Mouse (Mus musculus): ENCODE results near the gene Npm1. TPM values are rescaled to one million over a fixed set of nuclear protein-coding genes. Genes with fewer than 3 reads are reported as not detected.

Npm1 gene
- polyA plus RNA-seq, 1 experiment from 2014 or later: 908 TPM

DNA sequence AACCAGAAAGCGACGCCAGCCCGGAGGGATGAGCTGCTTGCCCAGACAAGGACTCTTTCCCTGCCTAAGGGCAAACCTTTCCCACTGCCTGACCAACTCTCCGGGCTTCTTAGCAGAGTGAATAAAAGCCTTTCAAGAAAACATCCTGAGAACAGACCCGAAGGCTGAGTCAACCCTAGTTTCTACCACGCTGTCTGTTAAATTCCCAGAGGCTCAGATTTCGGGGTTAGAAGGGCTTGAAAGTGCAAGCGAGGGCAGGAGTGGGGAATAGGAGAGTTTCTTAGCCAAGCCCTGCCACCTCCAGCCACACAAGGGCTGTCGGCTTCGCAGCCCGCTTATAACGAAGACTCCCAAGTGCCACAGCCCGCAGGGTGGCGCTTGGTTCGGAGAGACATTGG, 36.1 kb upstream of the Npm1 start:
- ATAC-seq: no peak

GRCm38 (mm10) chr11:33198351-33199116, 35.5 kb upstream of the Npm1 start:
- ChIA-PET POLR2A (no interaction called here), CTCF (no interaction called here)
- peaks cover 29% of the 10 kb centered on the region for H3K27me3 ChIP-seq
- no peak for ATAC-seq
- in situ Hi-C loops (cut with MboI; ENCODE audit: low pct_unique_long_range_greater_than_20kb): no loop called here
- no peak for DNase-seq (ENCODE audit: low read depth, low spot score)
- no peak for TF ChIP-seq CTCF (IDR thresholded peaks at IDR 0.05)

More for the DNA sequence above, 36.1 kb upstream of the Npm1 start:
- ChIA-PET POLR2A (no interaction called here), CTCF (no interaction called here)
- no peak for TF ChIP-seq CTCF (IDR thresholded peaks at IDR 0.05)
- no peak for DNase-seq (ENCODE audit: low read depth, low spot score)
- in situ Hi-C loops (cut with MboI; ENCODE audit: low pct_unique_long_range_greater_than_20kb): no loop called here
- peaks cover 25% of the 10 kb centered on the region for H3K27me3 ChIP-seq

- ChIA-PET POLR2A (no interaction called here), CTCF (no interaction called here)
- ATAC-seq (no peak), DNase-seq (ENCODE audit: low read depth, low spot score) (no peak)
- in situ Hi-C loops (cut with MboI; ENCODE audit: low pct_unique_long_range_greater_than_20kb): no loop called here
- H3K27me3 ChIP-seq: peaks cover 30% of the 10 kb centered on the region
- no peak for TF ChIP-seq CTCF (IDR thresholded peaks at IDR 0.05)
Observed at GRCm38 (mm10) chr11:33197673-33198072, 34.7 kb upstream of the Npm1 start.

DNA sequence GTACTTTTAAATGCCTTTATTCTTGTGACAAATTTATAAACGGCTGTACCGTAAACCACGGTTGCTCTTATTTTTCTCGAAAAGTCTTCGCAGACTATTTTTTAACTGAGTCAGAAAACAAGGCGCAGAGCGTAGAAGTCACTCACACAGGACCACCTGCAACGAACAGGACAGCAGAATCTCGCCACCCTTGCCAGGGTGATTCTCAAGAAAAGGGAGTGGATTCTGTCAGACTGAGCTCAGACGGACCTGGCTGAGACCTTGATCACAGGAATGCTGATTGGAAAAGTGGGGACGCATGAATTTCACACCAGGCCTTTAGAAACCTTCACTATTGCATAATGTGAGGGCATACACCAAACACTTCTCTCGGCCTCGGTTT, 34.1 kb upstream of the Npm1 start:
- CTCF ChIA-PET: no interaction called here
- H3K27me3 ChIP-seq: peaks cover 31% of the 10 kb centered on the region

GRCm38 (mm10) chr11:33196447-33197132, 33.6 kb upstream of the Npm1 start:
- no peak for ATAC-seq
- ChIA-PET POLR2A (no interaction called here), CTCF (no interaction called here)
- no peak for TF ChIP-seq CTCF (IDR thresholded peaks at IDR 0.05)
- in situ Hi-C loops (cut with MboI; ENCODE audit: low pct_unique_long_range_greater_than_20kb): no loop called here
- H3K27me3 ChIP-seq: peaks cover 32% of the 10 kb centered on the region
- DNase-seq (ENCODE audit: low read depth, low spot score): no peak

More for the DNA sequence above, 34.1 kb upstream of the Npm1 start:
- TF ChIP-seq CTCF (IDR thresholded peaks at IDR 0.05): no peak
- no peak for DNase-seq (ENCODE audit: low read depth, low spot score)
- POLR2A ChIA-PET: no interaction called here
- in situ Hi-C loops (cut with MboI; ENCODE audit: low pct_unique_long_range_greater_than_20kb): no loop called here
- no peak for ATAC-seq

GRCm38 (mm10) chr11:33195531-33196446, 32.8 kb upstream of the Npm1 start:
- ATAC-seq: no peak
- in situ Hi-C loops (cut with MboI; ENCODE audit: low pct_unique_long_range_greater_than_20kb): no loop called here
- peaks cover 28% of the 10 kb centered on the region for H3K27me3 ChIP-seq
- POLR2A ChIA-PET: no interaction called here
- no peak for DNase-seq (ENCODE audit: low read depth, low spot score)
- CTCF ChIA-PET: no interaction called here
- no peak for TF ChIP-seq CTCF (IDR thresholded peaks at IDR 0.05)

DNA sequence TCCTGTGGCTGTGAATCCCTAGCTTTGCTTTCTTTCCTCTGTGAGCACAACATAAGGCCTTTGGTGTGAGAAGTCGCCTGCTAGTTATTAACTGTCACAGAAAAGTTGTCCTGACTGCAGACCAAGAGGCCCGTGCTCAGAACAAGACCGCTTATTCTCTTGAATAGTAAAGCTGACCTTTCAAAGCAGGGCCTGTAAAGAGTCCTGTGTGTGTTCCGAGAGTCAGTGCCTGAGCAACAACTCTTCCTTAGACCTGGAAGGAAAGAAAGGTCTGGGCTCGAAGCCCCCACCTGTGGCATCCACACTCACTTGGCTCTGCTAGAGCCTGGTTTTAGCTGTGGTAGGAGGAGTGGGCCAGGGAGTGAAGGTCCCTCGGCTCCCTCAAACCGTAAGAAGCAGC, 32.1 kb upstream of the Npm1 start:
- peaks cover 21% of the 10 kb centered on the region for H3K27me3 ChIP-seq
- DNase-seq (ENCODE audit: low read depth, low spot score) (no peak), ATAC-seq (no peak)
- CTCF ChIA-PET: no interaction called here
- POLR2A ChIA-PET: no interaction called here
- in situ Hi-C loops (cut with MboI; ENCODE audit: low pct_unique_long_range_greater_than_20kb): no loop called here
- TF ChIP-seq CTCF (IDR thresholded peaks at IDR 0.05): no peak

GRCm38 (mm10) chr11:33193695-33194094, 30.7 kb upstream of the Npm1 start:
- ChIA-PET CTCF (no interaction called here), POLR2A (interaction anchor here (0.7 to 0.8 kb wide), 2 partner anchors 11 to 14 kb away, joined by 3 to 7 read pairs; no protein-coding TSS in a partner anchor)
- no peak for ATAC-seq
- DNase-seq (ENCODE audit: low read depth, low spot score): no peak
- peaks cover 18% of the 10 kb centered on the region for H3K27me3 ChIP-seq
- in situ Hi-C loops (cut with MboI; ENCODE audit: low pct_unique_long_range_greater_than_20kb): no loop called here
- TF ChIP-seq CTCF (IDR thresholded peaks at IDR 0.05): no peak

- ATAC-seq (no peak), DNase-seq (ENCODE audit: low read depth, low spot score) (no peak)
- peaks cover 8% of the 10 kb centered on the region for H3K27me3 ChIP-seq
- POLR2A ChIA-PET: interaction anchor here (0.6 kb wide), 1 partner anchor 12 kb away, joined by 7 read pairs; no protein-coding TSS in a partner anchor
- in situ Hi-C loops (cut with MboI; ENCODE audit: low pct_unique_long_range_greater_than_20kb): no loop called here
- no peak for TF ChIP-seq CTCF (IDR thresholded peaks at IDR 0.05)
- CTCF ChIA-PET: no interaction called here
Observed at GRCm38 (mm10) chr11:33181804-33182203, 18.8 kb upstream of the Npm1 start.

- in situ Hi-C loops (cut with MboI; ENCODE audit: low pct_unique_long_range_greater_than_20kb): no loop called here
- ATAC-seq (no peak), DNase-seq (ENCODE audit: low read depth, low spot score) (no peak)
- H3K27me3 ChIP-seq: peaks cover 8% of the 10 kb centered on the region
- POLR2A ChIA-PET: interaction anchor here (0.6 kb wide), 1 partner anchor 22 kb away, joined by 3 read pairs; no protein-coding TSS in a partner anchor
- TF ChIP-seq CTCF (IDR thresholded peaks at IDR 0.05): no peak
- CTCF ChIA-PET: interaction anchor here (1.5 to 3.0 kb wide), 3 partner anchors 110 to 433 kb away, joined by 3 to 15 read pairs (median 8); no protein-coding TSS in a partner anchor
Observed at GRCm38 (mm10) chr11:33180701-33181116, 17.7 kb upstream of the Npm1 start.
